8 mouse cellular contexts compared by ENCODE assay signal in the genomic region with DNA sequence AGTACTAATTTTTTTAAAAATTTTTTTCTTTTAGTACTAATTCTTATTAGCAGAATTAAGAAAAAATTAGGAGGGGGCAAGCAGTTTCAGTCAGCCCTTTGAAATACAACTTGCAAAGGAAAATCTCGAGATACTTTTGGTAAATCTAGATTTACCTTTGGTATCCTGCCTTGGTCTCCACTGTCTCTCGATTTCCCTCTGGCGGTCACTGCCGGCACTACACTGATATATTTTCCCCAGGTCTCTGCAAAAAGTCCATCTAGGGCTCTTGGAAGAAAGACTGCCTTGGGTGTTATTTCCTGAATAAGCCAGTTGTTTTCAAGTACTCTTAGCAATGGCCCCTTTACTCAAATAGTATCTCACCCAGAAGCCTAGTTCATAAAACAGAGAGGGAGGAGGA.
DNase-seq lines count a peak whose midpoint lies in the region; ATAC-seq lines count a peak whose summit lies in the region.
"Had no signal": no experiment of that assay in that cellular context is flagged by ENCODE, and none has a peak within 500 bp of the region (broad histone marks: within the 10 kb centered on the region; RNA-seq: fewer than 3 reads in every experiment).

No protein-coding gene starts in this region.

- no peaks in the 10 kb centered on the region for H3K9me3 ChIP-seq in embryonic facial prominence, embryonic 11.5 days (replicated peaks; ENCODE audit: control insufficient read depth, low read length)
- no peaks in the 10 kb centered on the region for H3K9me3 ChIP-seq in midbrain, embryonic 14.5 days (ENCODE audit: control insufficient read depth, low read length)

- no peak overlapping the region for H3K9ac ChIP-seq in embryonic facial prominence, embryonic 11.5 days (replicated peaks; ENCODE audit: low read length)
- H3K9ac ChIP-seq in midbrain, embryonic 14.5 days (replicated peaks; ENCODE audit: low read length) = no peak overlapping the region

- 4% methylated on average over 4 of the region's 4 CpGs for WGBS in embryonic facial prominence, embryonic 11.5 days
- WGBS in midbrain, embryonic 14.5 days = 11% methylated on average over 4 of the region's 4 CpGs

- H3K27ac ChIP-seq in embryonic facial prominence, embryonic 11.5 days (replicated peaks; ENCODE audit: low read depth, low read length) = no peak overlapping the region
- no peak overlapping the region for H3K27ac ChIP-seq in midbrain, embryonic 14.5 days (replicated peaks; ENCODE audit: low read depth, low read length)
- H3K27ac ChIP-seq: macrophage had no signal

- no peak overlapping the region for H3K4me2 ChIP-seq in embryonic facial prominence, embryonic 11.5 days (ENCODE audit: low read depth, low read length)
- H3K4me2 ChIP-seq in midbrain, embryonic 14.5 days (ENCODE audit: low read length) = no peak overlapping the region

- DNase-seq in MEL-GATA-1-ER (ENCODE audit: extremely low read depth, low read depth) = peak; percentile 2
- peak; percentile 68 to 71 for DNase-seq in adrenal gland, postnatal 36 days
- DNase-seq in embryonic facial prominence, embryonic 11.5 days (ENCODE audit: low spot score) = peak; percentile 81
- peak; percentile 77 to 84 for DNase-seq in left cerebral cortex, postnatal 10 days (ENCODE audit: extremely low spot score in 1 of 2, low spot score in 2 of 2)
- peak; percentile 87 for DNase-seq in midbrain, embryonic 14.5 days
- DNase-seq in spleen, postnatal 14 days (ENCODE audit: low spot score in 2 of 2) = peak; percentile 39 to 63

- H3K4me1 ChIP-seq in embryonic facial prominence, embryonic 11.5 days (ENCODE audit: control insufficient read depth, insufficient read depth, low read length) = no peaks in the 10 kb centered on the region
- H3K4me1 ChIP-seq in midbrain, embryonic 14.5 days (ENCODE audit: control insufficient read depth, insufficient read depth, low read length) = no peaks in the 10 kb centered on the region

- ATAC-seq in embryonic facial prominence, embryonic 11.5 days (replicated peaks; ENCODE audit: insufficient number of reproducible peaks, low FRiP score, low TSS enrichment, low read depth) = no peak
- ATAC-seq in hematopoietic stem cell, adult 5-6 weeks (replicated peaks in 1 of 2; ENCODE audit: insufficient read depth in 1 of 2, low FRiP score in 2 of 2, low TSS enrichment in 1 of 2, low read depth in 1 of 2, poor library complexity in 2 of 2, severe bottlenecking in 2 of 2) = peak; percentile 50 to 56; a peak in 2 of 4 replicates
- peak; percentile 25; the same call in 1 of the 2 replicates for ATAC-seq in midbrain, embryonic 14.5 days (ENCODE audit: low FRiP score, low TSS enrichment)

- H3K4me3 ChIP-seq in embryonic facial prominence, embryonic 11.5 days (ENCODE audit: low read depth, low read length) = no peak overlapping the region
- H3K4me3 ChIP-seq in midbrain, embryonic 14.5 days (replicated peaks; ENCODE audit: low read depth, low read length) = no peak overlapping the region

- no peaks in the 10 kb centered on the region for H3K36me3 ChIP-seq in embryonic facial prominence, embryonic 11.5 days (replicated peaks; ENCODE audit: control insufficient read depth, insufficient read depth, low read depth, low read length)
- H3K36me3 ChIP-seq in midbrain, embryonic 14.5 days (ENCODE audit: control insufficient read depth, insufficient read depth, low read length) = no peaks in the 10 kb centered on the region

- intact Hi-C loops in left cerebral cortex, postnatal 10 days (cut with DNase I) = loop anchor here (5.0 kb wide), 4 partner anchors 109 to 759 kb away; a partner anchor contains a TSS

- H3K27me3 ChIP-seq in embryonic facial prominence, embryonic 11.5 days (ENCODE audit: control insufficient read depth, insufficient read depth, low read length) = no peaks in the 10 kb centered on the region
- H3K27me3 ChIP-seq in midbrain, embryonic 14.5 days (ENCODE audit: control insufficient read depth, insufficient read depth, low read length) = no peaks in the 10 kb centered on the region

Comparison
In these comparisons a context has a peak if more than half of its experiments do, and no peak if none do; other contexts are left out.
1. DNase-seq: peak in every context shown above with its lines; median percentile 87 in midbrain, embryonic 14.5 days; 81 in embryonic facial prominence, embryonic 11.5 days; 80 in left cerebral cortex, postnatal 10 days; 70 in adrenal gland, postnatal 36 days; 51 in spleen, postnatal 14 days; 2 in MEL-GATA-1-ER.